Mouse (Mus musculus) intestine, postnatal 0 days (tissue): Measurements from ENCODE around the gene Rassf2. TPM values are rescaled to one million over a fixed set of nuclear protein-coding genes. Genes with fewer than 3 reads are reported as not detected.

Experiments used
- ATAC-seq: fragments of 200-750 bp; cut with Nextera tagmentation; 2 replicates; pipeline ENCODE4 v1.8.0; 2017; ENCODE audit warnings: mild to moderate bottlenecking, moderate TSS enrichment, moderate library complexity
- H3K27ac ChIP-seq: fragments of 300-500 bp; sonication (generic); 2 replicates; pipeline ENCODE4 v1.5.1; 2014; ENCODE audit warnings: mild to moderate bottlenecking, low read depth, low read length, moderate library complexity
- H3K27me3 ChIP-seq: fragments of 300-500 bp; sonication (generic); replicated peaks from 2 replicates; pipeline ENCODE4 v1.6.1; 2014; ENCODE audit warnings: low read length, mixed read lengths; ENCODE audit not compliant: control insufficient read depth, insufficient read depth
- H3K36me3 ChIP-seq: fragments of 300-500 bp; sonication (generic); 2 replicates; pipeline ENCODE4 v1.6.1; 2014; ENCODE audit warnings: mild to moderate bottlenecking, moderate library complexity; ENCODE audit not compliant: control insufficient read depth, insufficient read depth
- H3K4me1 ChIP-seq: fragments of 300-500 bp; sonication (generic); replicated peaks from 2 replicates; pipeline ENCODE4 v1.6.1; 2014; ENCODE audit warnings: antibody characterized with exemption, low read length, mixed read lengths; ENCODE audit not compliant: control insufficient read depth, insufficient read depth
- H3K4me2 ChIP-seq: fragments of 300-500 bp; sonication (generic); replicated peaks from 2 replicates; pipeline ENCODE4 v1.6.1; 2014; ENCODE audit warnings: low read depth, mild to moderate bottlenecking, moderate library complexity
- H3K4me3 ChIP-seq: fragments of 300-500 bp; sonication (generic); 2 replicates; pipeline ENCODE4 v1.5.1; 2014; ENCODE audit warnings: low read depth, low read length
- H3K9ac ChIP-seq: fragments of 300-500 bp; sonication (generic); 2 replicates; pipeline ENCODE4 v1.6.1; 2014; ENCODE audit warnings: mild to moderate bottlenecking, low read depth, low read length
- H3K9me3 ChIP-seq: fragments of 300-500 bp; sonication (generic); 2 replicates; pipeline ENCODE4 v1.6.1; 2016; ENCODE audit warnings: mixed run types; ENCODE audit not compliant: control insufficient read depth
- CTCF ChIP-seq: sonication (generic); IDR thresholded peaks from 2 replicates; pipeline ENCODE4 v1.5.1; 2016; ENCODE audit warnings: low read depth, mild to moderate bottlenecking, control low read depth, antibody characterized with exemption, moderate library complexity
- WGBS: fragments of 180-500 bp; shearing (Covaris S2); extraction: QIAGEN DNeasy Blood & Tissue Kit; methylation state at CpG from one replicate; pipeline ENCODE4 v1.1.7; 2014; 5-methylcytosine and 5-hydroxymethylcytosine counted together
- polyA plus RNA-seq: library from polyadenylated mRNA; unstranded; fragments of >200 nt; fragmentation: Nextera tagmentation; extraction: Ambion mirVana; gene quantifications from 2 replicates; pipeline ENCODE4 v1.2.1, GENCODE M21; 2015

The Rassf2 gene
- polyA plus RNA-seq, 1 experiment from 2014 or later, result 4.4 TPM

GRCm38 (mm10) chr2:132061884-132062283, 31.8 kb upstream of the Rassf2 start:
- no peaks in the 10 kb centered on the region for H3K9me3 ChIP-seq
- H3K27me3 ChIP-seq, result no peaks in the 10 kb centered on the region
- H3K27ac ChIP-seq, result no peak overlapping the region
- ATAC-seq, result no peak
- H3K4me1 ChIP-seq, result no peaks in the 10 kb centered on the region
- 94% methylated on average over 11 of the region's 11 CpGs for WGBS
- H3K9ac ChIP-seq, result no peak overlapping the region
- H3K4me2 ChIP-seq, result no peak overlapping the region
- peaks cover 54% of the 10 kb centered on the region for H3K36me3 ChIP-seq
- TF ChIP-seq CTCF, result no peak
- H3K4me3 ChIP-seq, result no peak overlapping the region

GRCm38 (mm10) chr2:132059919-132060318, 29.9 kb upstream of the Rassf2 start:
- Histone ChIP-seq H3K9ac (no peak overlapping the region), H3K9me3 (no peaks in the 10 kb centered on the region), H3K4me2 (no peak overlapping the region), H3K4me3 (no peak overlapping the region), H3K27ac (no peak overlapping the region), H3K27me3 (no peaks in the 10 kb centered on the region), H3K4me1 (no peaks in the 10 kb centered on the region), H3K36me3 (peaks cover 50% of the 10 kb centered on the region)
- peak; percentile 41 for TF ChIP-seq CTCF
- ATAC-seq, result no peak
- 91% methylated on average over 8 of the region's 8 CpGs for WGBS

GRCm38 (mm10) chr2:132055349-132055753, 25.3 kb upstream of the Rassf2 start:
- Histone ChIP-seq H3K4me2 (no peak overlapping the region), H3K36me3 (peaks cover 39% of the 10 kb centered on the region), H3K4me3 (no peak overlapping the region), H3K9me3 (no peaks in the 10 kb centered on the region), H3K4me1 (no peaks in the 10 kb centered on the region), H3K9ac (no peak overlapping the region), H3K27ac (no peak overlapping the region), H3K27me3 (no peaks in the 10 kb centered on the region)
- no peak for ATAC-seq
- TF ChIP-seq CTCF, result no peak
- 68% methylated on average over 8 of the region's 8 CpGs for WGBS

GRCm38 (mm10) chr2:132053824-132054223, 23.8 kb upstream of the Rassf2 start:
- no peak for ATAC-seq
- WGBS, result 85% methylated on average over 4 of the region's 4 CpGs
- peaks cover 30% of the 10 kb centered on the region for H3K36me3 ChIP-seq
- H3K4me1 ChIP-seq, result no peaks in the 10 kb centered on the region
- no peak for TF ChIP-seq CTCF
- no peak overlapping the region for H3K9ac ChIP-seq
- H3K9me3 ChIP-seq, result no peaks in the 10 kb centered on the region
- no peak overlapping the region for H3K4me3 ChIP-seq
- no peaks in the 10 kb centered on the region for H3K27me3 ChIP-seq
- no peak overlapping the region for H3K27ac ChIP-seq
- no peak overlapping the region for H3K4me2 ChIP-seq

GRCm38 (mm10) chr2:132051798-132052197, 21.7 kb upstream of the Rassf2 start:
- Histone ChIP-seq H3K4me3 (no peak overlapping the region), H3K27me3 (no peaks in the 10 kb centered on the region), H3K9ac (no peak overlapping the region), H3K4me1 (no peaks in the 10 kb centered on the region), H3K27ac (no peak overlapping the region), H3K36me3 (peaks cover 13% of the 10 kb centered on the region), H3K9me3 (no peaks in the 10 kb centered on the region), H3K4me2 (no peak overlapping the region)
- ATAC-seq, result 0 out of 2 replicates have a peak, but pooled peaks have one; percentile 31
- TF ChIP-seq CTCF, result no peak
- WGBS, result 38% methylated on average over 5 of the region's 5 CpGs

GRCm38 (mm10) chr2:132049921-132050320, 19.9 kb upstream of the Rassf2 start:
- Histone ChIP-seq H3K27ac (no peak overlapping the region), H3K9ac (no peak overlapping the region), H3K4me3 (no peak overlapping the region), H3K27me3 (no peaks in the 10 kb centered on the region), H3K4me1 (no peaks in the 10 kb centered on the region), H3K9me3 (no peaks in the 10 kb centered on the region), H3K4me2 (no peak overlapping the region), H3K36me3 (peaks cover 7% of the 10 kb centered on the region; the same call in 1 of the 2 replicates)
- no peak for ATAC-seq
- no peak for TF ChIP-seq CTCF
- 15% methylated on average over 3 of the region's 3 CpGs for WGBS

GRCm38 (mm10) chr2:132049491-132049890, 19.4 kb upstream of the Rassf2 start:
- Histone ChIP-seq H3K9me3 (no peaks in the 10 kb centered on the region), H3K27me3 (no peaks in the 10 kb centered on the region), H3K4me1 (no peaks in the 10 kb centered on the region), H3K36me3 (peaks cover 2% of the 10 kb centered on the region; the same call in 1 of the 2 replicates), H3K4me3 (no peak overlapping the region), H3K27ac (no peak overlapping the region), H3K4me2 (no peak overlapping the region), H3K9ac (no peak overlapping the region)
- no peak for TF ChIP-seq CTCF
- 57% methylated on average over 3 of the region's 3 CpGs for WGBS
- ATAC-seq, result no peak
